Mouse (Mus musculus) gastrocnemius, postnatal 14 days (tissue): ENCODE measurements around the gene Setd3. TPM values are rescaled to one million over a fixed set of nuclear protein-coding genes. Genes with fewer than 3 reads are reported as not detected.

Experiments used
- DNase-seq: peaks from one replicate; pipeline ENCODE4 v3.0.0; 2021; ENCODE audit warnings: mixed read lengths
- intact Hi-C: fragments of 180-260 bp; cut with DNase I; formaldehyde crosslinking; loops from one replicate; pipeline ENCODE4 v1.15.1; 2025; ENCODE audit warnings: low total_unique reads
- total RNA-seq, 2 experiments: library from RNA; stranded (reverse); gene quantifications; 2 replicates each; pipeline ENCODE4 v1.2.3; 2021

Gene Setd3
- total RNA-seq, 2 experiments from 2014 or later = 69.6 to 75.0 TPM

DNA sequence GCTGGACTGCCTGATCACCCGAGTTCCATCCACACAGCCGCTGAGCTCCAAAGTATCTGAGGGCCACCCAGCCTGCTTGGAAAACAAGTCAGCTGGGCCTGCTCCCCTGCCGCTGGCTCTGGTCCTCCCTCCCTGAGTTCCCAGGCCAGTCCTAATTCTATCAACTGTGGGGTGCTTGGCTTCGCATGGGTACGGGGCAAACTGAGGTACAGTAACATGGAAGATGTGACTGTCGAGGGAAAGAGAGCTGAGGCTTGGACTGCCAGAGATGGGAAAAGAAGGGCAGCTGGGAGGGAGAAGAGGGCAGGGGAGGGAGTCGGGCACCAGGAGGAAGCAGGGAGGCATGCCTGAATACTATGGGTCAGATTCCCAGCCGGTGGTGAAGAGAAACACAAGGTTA is 78.9 kb downstream of the Setd3 start:
- intact Hi-C loops = no loop called here
- no peak for DNase-seq

DNA sequence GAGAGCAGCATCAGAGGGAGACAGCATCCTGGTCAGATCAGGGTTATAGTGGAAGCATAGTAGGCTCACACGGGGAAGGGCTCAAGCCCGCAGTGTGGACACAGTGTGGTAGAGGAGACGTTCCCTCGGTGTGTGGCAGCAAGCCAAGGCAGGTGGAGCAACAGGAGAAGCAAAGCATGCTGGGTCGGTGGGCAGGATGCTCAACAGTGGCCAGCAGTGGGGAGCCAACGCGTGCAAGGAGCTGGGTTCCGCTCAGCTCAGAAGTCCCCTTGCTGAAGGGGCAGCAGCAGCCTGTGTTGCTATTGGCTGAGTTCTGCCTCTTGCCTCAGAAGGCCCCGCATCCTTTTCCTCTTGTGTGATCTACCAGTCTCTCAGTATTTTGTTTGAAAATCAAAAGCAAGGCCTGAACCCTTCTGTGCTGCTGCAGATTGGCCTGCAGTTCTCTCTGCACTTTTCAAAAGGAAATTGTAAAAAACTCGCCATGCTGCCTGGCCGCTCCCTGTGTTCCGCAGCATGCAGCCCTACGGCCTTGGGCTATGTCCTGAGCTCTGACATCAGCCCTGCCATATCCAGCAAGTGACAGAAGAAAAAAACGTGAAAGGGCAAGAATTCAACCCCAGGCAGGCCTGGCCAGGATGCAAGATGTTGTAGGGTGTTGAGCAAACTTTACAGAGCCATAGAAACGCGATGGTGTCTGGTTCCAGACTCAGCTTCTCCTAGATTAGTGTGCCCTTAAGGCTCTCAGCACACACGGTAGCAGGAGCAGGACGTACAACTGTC is 80.7 kb downstream of the Setd3 start:
- no peak for DNase-seq
- intact Hi-C loops = no loop called here

DNA sequence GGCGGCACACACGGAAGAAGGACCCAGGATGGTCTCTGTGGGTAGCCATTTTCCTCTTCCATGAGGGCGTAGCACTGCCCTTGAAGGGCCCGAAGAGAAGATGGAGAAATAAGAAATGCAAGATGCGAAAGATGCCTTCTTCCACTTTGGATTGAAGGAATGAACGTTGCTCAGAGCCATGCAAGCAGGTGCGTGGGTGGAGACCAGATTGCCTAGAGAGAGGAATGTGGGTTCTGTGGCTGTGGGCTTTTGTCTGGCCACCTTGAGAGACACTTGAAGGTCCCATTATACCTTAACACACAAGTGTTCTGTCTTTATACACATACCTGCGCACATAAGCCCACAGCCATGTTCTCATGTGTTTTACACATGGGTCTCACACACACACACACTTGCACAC is 81.5 kb downstream of the Setd3 start:
- no peak for DNase-seq
- intact Hi-C loops = no loop called here

DNA sequence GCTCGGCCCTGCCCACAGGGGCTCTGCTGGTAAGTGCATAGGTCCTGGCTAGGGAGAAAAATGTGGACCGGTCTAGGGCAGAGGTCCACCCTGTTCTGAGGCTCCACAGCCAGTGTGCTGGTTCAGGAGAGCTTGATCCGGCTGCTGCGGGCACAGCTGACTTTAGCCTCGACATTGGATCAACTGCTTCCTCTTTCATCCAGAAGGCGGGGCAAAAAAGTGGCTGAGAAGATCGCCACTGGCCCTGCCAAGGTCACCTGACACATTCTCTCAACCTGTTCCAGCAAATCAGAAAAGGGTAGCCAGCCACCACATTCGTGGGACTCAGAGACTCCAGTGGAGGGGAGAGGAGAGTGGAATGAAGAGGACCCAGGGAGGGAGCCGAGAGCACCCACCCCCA is 90.9 kb downstream of the Setd3 start:
- DNase-seq = no peak
- intact Hi-C loops = no loop called here

DNA sequence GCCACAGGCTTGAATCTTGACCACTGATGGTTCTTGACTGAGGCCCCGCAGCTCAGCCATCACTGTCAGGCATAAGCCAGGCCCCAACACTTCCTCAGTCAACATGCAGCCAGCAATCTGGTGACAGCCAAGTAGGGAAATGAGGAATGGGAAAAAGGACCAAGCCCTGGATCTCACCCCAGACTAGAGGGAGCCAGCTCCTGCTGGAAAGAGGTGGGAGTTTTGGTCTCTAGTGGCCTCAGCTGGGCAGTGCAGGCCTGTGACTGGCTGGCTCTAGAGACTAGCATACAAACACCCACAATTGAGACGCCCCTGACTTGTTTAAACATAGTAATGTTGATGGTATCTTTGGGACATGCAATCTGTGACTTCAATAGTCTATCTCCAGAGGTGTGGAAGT is 91.6 kb downstream of the Setd3 start:
- intact Hi-C loops = no loop called here
- no peak for DNase-seq

DNA sequence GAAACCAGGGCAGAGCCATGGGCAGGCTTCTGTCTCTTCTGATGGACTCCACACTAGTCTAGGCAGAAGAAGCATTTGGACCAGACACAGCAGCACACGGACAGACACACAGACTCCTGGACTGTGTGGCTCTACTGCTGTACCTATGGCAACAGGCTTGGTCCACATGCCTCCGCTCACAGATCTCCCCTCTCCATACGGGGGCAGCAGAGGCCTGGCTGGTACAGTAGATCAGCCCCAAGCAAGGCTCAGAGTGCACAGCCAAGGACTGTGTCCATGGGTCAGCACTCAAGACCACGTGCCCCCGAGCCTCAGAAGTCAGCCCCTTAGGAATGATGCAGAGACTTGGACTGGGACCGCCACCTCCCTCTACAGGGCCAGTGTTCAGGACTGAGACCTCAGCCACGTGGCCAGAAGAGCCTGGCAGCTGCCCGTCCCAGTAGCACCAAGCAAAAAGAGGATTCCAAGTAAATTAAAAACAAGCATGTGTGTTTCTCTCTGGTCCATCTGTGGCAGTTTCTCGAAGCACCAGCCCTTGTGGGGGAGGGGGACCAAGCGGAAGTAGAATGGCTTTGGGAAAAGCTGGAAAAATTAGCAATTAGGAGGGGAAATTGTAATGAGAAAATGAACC is 100.9 kb downstream of the Setd3 start:
- no peak for DNase-seq
- intact Hi-C loops = no loop called here

DNA sequence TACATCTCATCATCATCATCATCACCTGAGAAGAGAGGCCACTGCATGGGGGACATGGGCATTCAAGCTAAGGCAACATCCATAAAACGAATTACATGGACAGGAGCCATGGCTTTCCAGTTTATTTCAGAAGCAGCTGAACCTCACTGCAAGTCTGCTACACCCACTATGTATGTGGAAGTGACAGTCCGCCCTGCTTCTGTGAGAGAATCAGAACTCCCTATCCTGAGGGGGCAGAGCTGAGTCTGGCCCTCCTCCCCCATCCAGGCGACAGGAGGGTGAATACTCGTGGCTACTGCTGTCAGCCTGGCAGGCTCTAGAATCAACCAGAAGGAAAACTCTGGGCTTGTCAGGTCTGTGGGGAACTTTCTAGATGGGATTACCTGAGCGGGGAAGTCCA is 106.2 kb downstream of the Setd3 start:
- DNase-seq = no peak
- intact Hi-C loops = no loop called here

DNA sequence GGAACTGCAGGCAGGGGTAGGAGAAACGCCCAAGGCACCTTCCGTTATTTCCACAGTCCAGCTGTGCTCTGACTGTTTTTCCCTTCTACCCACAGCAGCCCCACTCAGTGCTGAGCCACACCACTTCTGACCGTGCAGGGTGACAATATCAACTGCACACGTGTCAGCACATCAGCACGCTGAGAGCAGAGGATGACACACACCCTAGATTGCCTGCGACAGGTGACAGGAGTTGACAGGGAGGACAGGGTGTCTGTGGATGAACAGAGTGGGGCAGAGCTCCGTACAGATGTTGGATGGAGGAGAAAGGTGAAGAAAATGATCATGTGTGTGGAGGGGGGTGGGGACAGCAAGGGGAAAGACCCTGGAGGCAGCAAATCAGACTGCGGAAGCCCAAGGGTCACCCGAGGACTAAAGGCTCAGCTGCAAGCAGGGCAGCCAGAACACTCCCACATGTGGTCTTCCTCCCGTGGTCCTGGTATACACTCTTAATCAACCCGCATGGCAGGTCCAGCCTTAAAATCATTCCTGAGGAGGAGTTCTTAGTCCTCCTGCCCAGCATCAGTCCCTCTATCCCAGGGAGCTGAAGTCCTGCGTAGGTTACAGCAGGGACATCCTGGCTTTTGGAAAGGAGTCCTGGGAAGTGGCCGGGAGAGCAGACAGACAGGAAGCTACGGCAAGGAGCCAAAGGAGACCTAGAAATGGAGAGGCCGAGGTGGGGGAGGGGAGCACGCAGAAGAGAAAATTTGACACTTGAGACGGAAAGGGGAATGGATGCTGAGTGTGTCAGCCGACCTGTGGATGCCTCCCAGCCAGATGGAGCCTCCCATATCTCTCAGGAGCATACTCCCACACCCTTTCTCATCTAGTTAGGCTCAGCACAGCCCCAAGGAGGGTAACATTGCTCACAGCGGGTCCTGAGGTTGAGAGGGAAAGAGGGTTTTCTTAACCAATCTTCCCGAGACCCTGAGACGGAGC is 108.1 kb downstream of the Setd3 start:
- intact Hi-C loops = no loop called here
- no peak for DNase-seq

DNA sequence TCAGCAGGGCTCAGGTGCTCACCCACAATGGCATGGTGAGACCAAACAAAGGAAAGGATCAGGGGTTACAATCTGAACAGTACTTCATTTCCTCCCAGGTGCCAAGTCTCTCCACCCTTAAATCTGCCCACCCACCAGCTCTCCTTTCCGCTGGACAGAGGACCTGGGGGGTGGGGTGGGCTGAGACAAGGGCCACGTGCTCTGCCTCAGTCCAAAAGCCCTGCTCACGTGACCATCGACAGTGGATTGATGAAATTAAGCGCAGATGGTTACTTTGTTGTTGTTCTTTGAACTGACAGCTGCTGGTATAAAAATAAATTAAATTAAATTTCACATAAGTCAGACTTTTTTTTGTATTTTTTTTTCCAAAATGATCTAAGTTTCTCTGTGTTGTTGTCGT is 109.6 kb downstream of the Setd3 start:
- intact Hi-C loops = no loop called here
- DNase-seq = no peak

DNA sequence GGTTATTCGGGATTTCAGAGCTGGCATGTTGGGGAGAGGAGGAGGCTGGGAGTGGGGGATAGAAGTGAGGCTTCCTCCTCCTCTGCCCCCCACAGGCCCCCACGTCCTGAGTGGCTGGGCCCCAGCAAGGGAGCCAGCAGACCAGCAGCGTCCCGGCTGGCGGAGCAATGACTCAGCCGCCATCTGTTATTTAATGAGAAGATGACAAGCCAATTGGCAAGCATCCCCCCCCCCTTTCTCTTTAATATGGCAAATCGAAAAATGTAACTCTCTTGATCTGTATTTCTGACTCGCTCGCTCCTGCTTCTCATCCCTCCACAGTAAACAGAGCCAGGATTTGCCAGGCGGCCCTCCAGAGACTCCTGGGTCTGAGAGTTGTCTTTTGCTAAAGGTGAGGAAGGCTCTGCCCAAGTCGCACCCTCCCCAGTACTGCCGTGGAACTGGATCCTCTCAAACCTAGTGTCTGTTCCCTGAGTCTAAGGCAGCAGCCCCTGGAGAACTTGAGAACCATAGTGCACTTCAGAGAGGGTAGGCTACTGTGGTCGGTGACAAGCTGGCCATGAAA is 111.2 kb downstream of the Setd3 start:
- peak; percentile 41 for DNase-seq
- intact Hi-C loops = no loop called here

DNA sequence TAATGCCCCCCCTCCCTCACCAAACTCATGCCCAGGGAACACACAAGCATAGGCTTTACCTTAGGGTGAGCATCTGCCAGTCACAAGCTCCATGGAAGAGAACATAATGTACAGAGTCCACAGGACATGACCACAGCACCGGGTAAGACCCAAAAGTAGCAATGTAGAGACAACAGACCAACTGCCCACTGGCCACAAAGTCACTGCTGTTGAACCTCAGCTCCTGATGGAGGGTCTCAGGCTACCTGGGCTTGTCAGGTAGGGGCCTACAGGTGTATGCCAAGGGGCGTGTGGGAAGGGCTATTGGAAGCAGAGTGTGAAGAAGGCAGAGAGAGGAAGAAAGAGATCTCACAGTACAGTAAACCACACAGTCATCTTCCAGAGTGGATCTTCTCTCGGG is 111.9 kb downstream of the Setd3 start:
- intact Hi-C loops = no loop called here
- DNase-seq = no peak

DNA sequence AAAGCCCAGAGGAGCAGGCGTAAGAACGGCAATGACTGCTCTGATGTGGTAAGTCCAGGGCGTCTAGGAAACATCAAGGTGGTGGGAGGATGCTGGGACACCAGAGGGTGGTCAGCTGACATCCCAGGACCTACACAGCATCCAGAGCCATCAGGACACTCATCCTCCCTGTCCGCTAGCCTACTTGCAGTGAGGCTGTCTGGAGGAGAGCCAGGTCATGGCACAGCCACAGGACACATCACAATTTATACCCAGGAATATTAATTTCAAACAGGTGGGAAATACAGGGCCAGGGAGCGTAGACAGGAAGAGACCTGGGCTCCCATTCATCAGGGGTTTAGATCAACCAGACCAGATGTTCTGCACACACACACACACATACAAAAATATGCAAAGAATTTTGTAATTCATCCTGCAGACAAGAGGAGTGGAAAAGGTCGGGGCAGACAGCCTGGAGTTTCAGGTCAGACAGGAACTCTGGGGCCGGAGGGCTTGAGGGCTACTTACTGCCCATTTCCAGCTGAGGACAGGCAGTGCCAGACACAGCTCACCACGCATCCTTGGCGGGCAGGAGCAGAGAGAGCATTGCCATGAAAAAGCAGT is 114.6 kb downstream of the Setd3 start:
- no peak for DNase-seq
- intact Hi-C loops = no loop called here

DNA sequence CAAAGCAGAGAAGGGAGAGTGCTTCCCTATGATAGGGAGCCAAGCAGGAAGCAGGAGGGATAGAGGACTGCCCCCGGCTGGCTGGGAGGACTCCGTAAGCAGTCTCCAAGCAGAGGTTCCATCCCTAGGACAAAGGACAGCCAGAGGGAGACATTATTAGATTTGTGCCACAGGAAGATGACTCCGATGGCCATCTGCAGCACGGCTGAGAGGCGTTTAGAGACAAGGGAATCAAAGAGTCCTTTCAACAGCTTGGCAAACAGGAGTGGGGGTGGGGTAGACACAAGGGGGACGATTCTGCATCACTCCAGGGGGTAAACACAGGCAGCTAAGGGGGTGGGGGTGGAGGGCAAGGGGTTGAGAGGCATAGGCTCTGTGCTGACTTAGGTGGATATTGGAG is 115.1 kb downstream of the Setd3 start:
- no peak for DNase-seq
- intact Hi-C loops = no loop called here

DNA sequence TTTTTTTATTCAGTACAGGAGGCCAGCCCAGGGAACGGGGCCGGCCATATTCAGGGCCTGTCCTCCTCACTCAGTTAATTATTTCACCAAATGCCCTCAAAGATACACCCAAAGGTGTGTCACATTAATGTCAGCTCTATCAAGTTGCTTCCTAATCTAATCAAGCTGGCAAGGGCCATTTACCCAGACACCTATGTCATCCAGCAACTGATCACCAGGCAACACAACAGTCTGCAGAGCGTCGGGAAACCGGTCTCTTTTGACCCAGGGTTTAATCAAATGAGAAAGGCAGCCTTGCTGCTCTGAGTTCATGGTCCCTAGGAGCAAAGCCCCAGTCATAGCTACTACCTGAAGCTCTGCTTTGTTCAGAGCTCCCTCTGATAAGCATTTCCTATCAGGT is 117.0 kb downstream of the Setd3 start:
- DNase-seq = no peak
- intact Hi-C loops = no loop called here

DNA sequence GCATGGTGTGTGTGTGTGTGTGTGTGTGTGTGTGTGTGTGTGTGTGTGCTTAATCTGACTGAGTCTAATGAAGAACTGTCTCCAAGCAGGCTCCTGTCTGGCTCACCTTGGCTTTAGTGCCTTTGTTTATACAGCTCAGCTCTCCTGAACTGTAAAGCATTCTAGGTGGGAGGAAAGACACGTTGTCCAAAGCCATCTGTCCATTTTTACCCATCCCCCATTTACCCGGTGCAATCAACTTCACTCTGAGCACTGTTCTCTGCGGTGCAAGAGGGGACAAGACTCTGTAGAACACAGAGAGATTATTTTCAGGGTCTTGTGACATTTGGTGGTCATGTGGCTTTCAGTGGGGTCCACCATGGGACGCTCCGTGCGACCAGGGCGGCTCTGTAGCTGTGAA is 117.5 kb downstream of the Setd3 start:
- no peak for DNase-seq
- intact Hi-C loops = no loop called here

Other genes starting within 250 kb of the Setd3 start
- gene Bcl11b, start 175.7 kb downstream of the Setd3 start, total RNA-seq = under 1 TPM; 0.06 to 0.11 TPM
- 10 to 100 TPM; 28.2 to 35.0 TPM for gene Ccnk, start 265 bp upstream of the Setd3 start, total RNA-seq
- gene Ccdc85c, start 96.1 kb upstream of the Setd3 start, total RNA-seq = 1 to 10 TPM; 5.4 to 5.7 TPM
- gene Hhipl1, start 127.0 kb upstream of the Setd3 start, total RNA-seq = 1 to 10 TPM in 1 of 2 experiments, under 1 TPM in 1; 0.55 to 1.2 TPM
- gene Cyp46a1, start 155.1 kb upstream of the Setd3 start, total RNA-seq = under 1 TPM; 0.35 to 0.62 TPM
- gene Eml1, start 191.6 kb upstream of the Setd3 start, total RNA-seq = 100 to 1,000 TPM; 114 to 127 TPM